Mouse (Mus musculus): ENCODE data around the gene Smdt1.
"Not testable (repeated sequence)": the region's sequence is repeated elsewhere in the genome, so short reads cannot be mapped to it uniquely, and the experiment has no call there.

Smdt1 gene

GRCm38 (mm10) chr15:82343368-82344287 lies 4.9 kb downstream of the Smdt1 start:
- no peak for DNase-seq (ENCODE audit: low spot score in 2 of 2)

- DNase-seq (ENCODE audit: low spot score in 2 of 2), result no peak
Observed at GRCm38 (mm10) chr15:82344971-82345370, 6.2 kb downstream of the Smdt1 start.

- peak; percentile 95 to 96 for DNase-seq (ENCODE audit: low spot score in 2 of 2)
Observed at GRCm38 (mm10) chr15:82345820-82346470, 7.2 kb downstream of the Smdt1 start.

DNA sequence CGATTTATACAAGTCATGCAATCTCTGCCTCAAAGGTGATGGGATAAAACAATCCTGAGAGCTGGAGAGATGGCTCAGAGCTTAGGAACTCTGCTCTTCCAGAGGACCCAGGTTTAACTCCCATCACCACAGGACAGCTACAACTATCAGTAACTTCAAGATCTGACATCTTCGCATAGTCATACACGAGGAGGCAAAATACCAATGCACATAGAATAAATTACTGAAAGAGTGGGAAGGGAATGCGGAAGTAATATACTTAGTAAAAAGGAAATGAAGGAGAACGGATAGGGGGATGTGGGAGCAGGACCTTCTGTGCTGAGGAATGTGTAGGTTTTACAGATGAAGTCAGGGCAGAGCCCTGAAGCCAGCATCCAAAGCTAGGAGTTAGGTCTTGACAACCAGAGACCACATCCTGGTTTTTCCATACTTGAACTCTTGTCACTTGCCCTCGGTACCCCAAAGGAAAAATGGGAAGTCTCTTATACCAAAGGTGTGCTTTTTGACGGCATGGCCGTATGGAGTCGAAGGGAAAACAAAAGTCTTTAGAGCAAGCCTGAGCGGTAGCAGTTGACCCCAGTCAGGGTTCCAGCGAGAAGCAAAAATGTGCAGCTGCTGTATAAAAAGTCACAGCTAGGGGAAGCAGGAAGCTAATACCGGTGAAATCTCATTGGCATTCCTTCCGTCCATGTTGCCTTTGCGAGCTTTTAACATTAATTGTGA lies 8.0 kb downstream of the Smdt1 start:
- no peak for DNase-seq (ENCODE audit: low spot score in 2 of 2)

GRCm38 (mm10) chr15:82347303-82347676 lies 8.5 kb downstream of the Smdt1 start:
- DNase-seq (ENCODE audit: low spot score in 2 of 2), result no peak

DNA sequence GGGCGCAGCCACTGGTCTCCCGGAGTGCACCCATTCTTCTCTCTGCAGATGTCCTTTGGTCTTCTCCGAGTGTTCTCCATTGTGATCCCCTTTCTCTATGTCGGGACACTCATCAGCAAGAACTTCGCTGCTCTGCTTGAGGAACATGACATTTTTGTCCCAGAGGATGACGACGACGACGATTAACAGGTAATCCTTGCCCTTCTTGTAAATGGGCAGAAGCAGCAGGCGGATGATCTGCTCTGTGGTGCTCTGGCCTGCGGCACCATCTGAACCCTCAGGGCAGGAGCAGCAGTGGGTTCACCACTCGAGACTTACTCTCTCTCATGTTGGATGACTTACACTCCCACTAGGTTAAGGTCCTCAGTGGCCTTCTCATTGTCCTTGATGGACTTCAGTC lies 9.1 kb downstream of the Smdt1 start:
- DNase-seq (ENCODE audit: low spot score in 2 of 2), result no peak

DNA sequence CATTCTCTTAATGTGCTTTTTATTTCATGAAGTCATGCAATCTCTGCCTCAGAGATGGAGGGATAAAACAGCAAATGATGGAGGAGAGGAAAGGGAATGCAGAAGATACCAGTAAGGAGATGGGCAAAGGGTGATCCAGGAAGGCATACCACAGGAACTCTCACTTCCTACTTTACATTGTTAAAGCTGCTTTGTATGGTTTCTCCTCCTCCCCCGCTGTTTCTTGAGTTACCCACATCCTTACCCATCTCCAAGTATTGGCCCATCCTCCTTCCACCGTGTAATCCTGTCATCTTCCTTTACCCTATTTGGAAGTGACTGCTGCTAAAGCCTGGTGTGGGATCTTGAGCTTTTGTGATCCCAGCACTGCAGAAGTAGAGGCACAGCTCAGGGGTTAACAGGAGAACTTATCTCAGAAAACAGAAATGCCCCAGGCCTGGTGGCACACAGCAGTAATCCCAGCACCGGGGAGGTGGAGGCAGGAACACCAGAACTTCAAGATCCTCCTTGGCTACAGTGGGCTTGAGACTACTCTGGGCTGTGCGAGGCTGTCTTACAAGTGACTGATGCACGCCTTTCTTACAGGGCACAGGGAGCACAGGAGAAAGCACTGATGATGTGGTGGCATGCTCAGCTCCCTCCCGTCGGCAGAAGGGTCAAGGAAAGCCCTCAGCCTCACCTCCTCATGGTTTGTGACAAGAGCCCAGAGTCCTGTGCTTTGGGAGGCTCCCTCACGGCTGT lies 9.7 kb downstream of the Smdt1 start:
- no peak for DNase-seq (ENCODE audit: low spot score in 2 of 2)

- DNase-seq (ENCODE audit: low spot score in 2 of 2), result no peak
Observed at GRCm38 (mm10) chr15:82348999-82349341, 10.2 kb downstream of the Smdt1 start.

GRCm38 (mm10) chr15:82350349-82350748 lies 11.6 kb downstream of the Smdt1 start:
- DNase-seq (ENCODE audit: low spot score in 2 of 2), result no peak

DNA sequence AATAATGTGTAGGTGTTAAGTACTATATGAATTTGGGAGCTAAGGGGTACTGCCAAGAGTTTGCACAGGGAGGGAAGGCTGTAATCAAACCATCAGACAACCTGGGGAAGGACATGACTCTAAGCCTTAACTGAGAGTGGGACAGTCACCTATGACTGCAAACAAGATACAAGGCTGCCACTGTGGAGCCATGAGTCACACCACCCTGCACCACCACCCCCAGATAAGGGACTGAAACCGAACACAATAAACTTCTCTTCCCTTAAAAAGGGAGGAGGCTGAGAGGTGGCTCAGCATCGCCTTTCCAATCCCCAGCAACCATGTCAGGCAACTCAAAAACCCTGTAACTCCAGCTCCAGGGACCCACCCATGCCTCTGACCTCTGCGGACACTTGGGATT lies 12.7 kb downstream of the Smdt1 start:
- no peak for DNase-seq (ENCODE audit: low spot score in 2 of 2)

- DNase-seq (ENCODE audit: low spot score in 2 of 2), result no peak
Observed at GRCm38 (mm10) chr15:82353078-82353744, 14.5 kb downstream of the Smdt1 start.

GRCm38 (mm10) chr15:82353745-82354113 lies 15.0 kb downstream of the Smdt1 start:
- DNase-seq (ENCODE audit: low spot score in 2 of 2), result no peak

GRCm38 (mm10) chr15:82354126-82354945 lies 15.6 kb downstream of the Smdt1 start, which contains the start of gene Ndufa6:
Gene Ndufa6 (minus strand): TSS chr15:82354322.
- DNase-seq (ENCODE audit: low spot score in 2 of 2), result peak; percentile 96 to 97

GRCm38 (mm10) chr15:82358431-82359260 lies 19.9 kb downstream of the Smdt1 start:
- DNase-seq (ENCODE audit: low spot score in 2 of 2), result no peak

DNA sequence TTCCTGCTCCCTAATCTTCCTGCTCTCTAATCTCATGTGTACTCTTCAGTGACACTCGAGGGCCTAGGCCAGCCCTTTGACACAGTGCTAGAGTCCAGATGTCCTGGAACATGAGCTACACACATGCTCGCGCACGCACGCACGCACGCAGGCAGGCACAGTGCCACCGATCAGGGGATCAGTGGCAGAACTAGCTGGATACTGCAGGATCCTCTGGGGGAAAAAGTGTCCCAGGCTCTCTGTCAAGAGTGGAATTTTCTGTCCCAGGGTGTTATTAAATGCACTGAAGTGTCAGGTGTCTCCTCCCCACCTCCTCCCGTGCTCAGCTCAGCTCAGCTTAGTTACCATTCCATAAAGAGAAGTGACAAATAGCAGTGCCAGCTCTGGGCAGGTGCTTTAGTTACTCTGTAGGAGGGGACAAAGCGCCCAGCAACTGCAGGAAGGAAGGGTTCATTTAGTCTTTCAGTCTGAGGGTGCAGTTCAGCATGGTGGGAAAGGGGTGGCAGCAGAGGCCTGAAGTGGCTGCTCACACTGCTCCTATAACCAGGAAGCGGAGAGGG lies 22.8 kb downstream of the Smdt1 start:
- DNase-seq (ENCODE audit: low spot score in 2 of 2), result no peak

DNA sequence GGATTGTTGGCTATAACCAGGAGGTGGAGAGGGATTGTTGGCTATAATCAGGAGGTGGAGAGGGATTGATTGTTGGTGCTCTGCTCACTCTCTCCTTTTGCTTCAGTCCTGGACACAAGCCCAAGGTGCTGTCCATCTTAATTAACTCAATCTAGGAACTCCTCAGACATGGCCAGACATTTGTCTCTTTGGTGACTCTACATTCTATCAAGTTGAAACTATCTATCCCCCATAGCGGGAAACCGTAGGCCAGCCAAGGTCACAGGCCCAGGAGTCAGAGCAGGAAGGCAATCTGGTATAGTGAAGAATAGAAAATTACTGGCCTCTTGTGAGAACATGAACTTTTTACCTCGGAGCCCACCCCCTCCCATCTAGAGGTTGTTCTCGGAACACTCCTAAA lies 23.5 kb downstream of the Smdt1 start:
- DNase-seq (ENCODE audit: low spot score in 2 of 2), result no peak

GRCm38 (mm10) chr15:82363801-82364200 lies 25.0 kb downstream of the Smdt1 start:
- DNase-seq (ENCODE audit: low spot score in 2 of 2), result not testable (repeated sequence)

GRCm38 (mm10) chr15:82364561-82364960 lies 25.8 kb downstream of the Smdt1 start:
- DNase-seq (ENCODE audit: low spot score in 2 of 2), result not testable (repeated sequence)

GRCm38 (mm10) chr15:82368146-82368545 lies 29.4 kb downstream of the Smdt1 start:
- DNase-seq (ENCODE audit: low spot score in 2 of 2), result no peak

Data from spleen, postnatal 14 days (tissue).